Mouse (Mus musculus) cortical plate, adult 2 months (tissue): ENCODE measurements around the gene Angptl7.

Experiments
- CTCF ChIP-seq: fragments of 200-500 bp; IDR thresholded peaks from 2 replicates; pipeline ENCODE4 v1.5.1; 2011; ENCODE audit warnings: mild to moderate bottlenecking, control low read depth, low read length; ENCODE audit not compliant: insufficient read depth; ENCODE audit errors: extremely low read depth
- POLR2A ChIP-seq: fragments of 200-500 bp; IDR thresholded peaks from 2 replicates; pipeline ENCODE4 v1.6.1; 2011; ENCODE audit warnings: mild to moderate bottlenecking, low read length, control low read depth; ENCODE audit not compliant: insufficient read depth; ENCODE audit errors: extremely low read depth

- no peak for TF ChIP-seq CTCF
- no peak for TF ChIP-seq POLR2A
Measured at GRCm38 (mm10) chr4:148480245-148480644, 20.0 kb downstream of the Angptl7 start.
